In genomic region chr10:80356001-80356682, GRCm38 (mm10) we compare ENCODE assay signal across 9 mouse cellular contexts. TPM values are rescaled to one million over a fixed set of nuclear protein-coding genes. Genes with fewer than 3 reads are reported as not detected.
A peak's percentile ranks its signal among the peaks of the same experiment; 100 is the strongest.
DNase-seq lines count a peak whose midpoint lies in the region; ATAC-seq and TF ChIP-seq lines count a peak whose summit lies in the region.
"Had no signal": no experiment of that assay in that cellular context is flagged by ENCODE, and none has a peak within 500 bp of the region (broad histone marks: within the 10 kb centered on the region; RNA-seq: fewer than 3 reads in every experiment).

Gene Plk5 (plus strand): TSS chr10:80356459.

- TF ChIP-seq EP300 in heart, adult 2 months (IDR thresholded peaks at IDR 0.05; ENCODE audit: insufficient read depth, low read depth, low read length): no peak

- no peak for TF ChIP-seq CTCF in heart, adult 2 months (IDR thresholded peaks at IDR 0.05)

- no peaks in the 10 kb centered on the region for H3K9me3 ChIP-seq in heart, embryonic 10.5 days
- H3K9me3 ChIP-seq in neural tube, embryonic 11.5 days (ENCODE audit: control insufficient read depth, low read length): no peaks in the 10 kb centered on the region
- H3K9me3 ChIP-seq in intestine, embryonic 15.5 days: no peaks in the 10 kb centered on the region
- H3K9me3 ChIP-seq in stomach, embryonic 16.5 days (replicated peaks; ENCODE audit: control insufficient read depth, low read length): no peaks in the 10 kb centered on the region

- 2% methylated on average over 52 of the region's 53 CpGs for WGBS in heart, embryonic 10.5 days
- 2% methylated on average over 53 of the region's 53 CpGs for WGBS in heart, adult 2 months
- under 1% methylated on average over 51 of the region's 53 CpGs for WGBS in neural tube, embryonic 11.5 days
- WGBS in intestine, embryonic 15.5 days: 1% methylated on average over 53 of the region's 53 CpGs
- 2% methylated on average over 52 of the region's 53 CpGs for WGBS in stomach, embryonic 16.5 days

- no peak for ATAC-seq in neural tube, embryonic 11.5 days (ENCODE audit: insufficient read depth, low FRiP score, low TSS enrichment)
- ATAC-seq in intestine, embryonic 15.5 days: no peak
- no peak for ATAC-seq in stomach, embryonic 16.5 days (ENCODE audit: insufficient read depth, low FRiP score)

- no peaks in the 10 kb centered on the region for H3K36me3 ChIP-seq in heart, embryonic 10.5 days
- no peaks in the 10 kb centered on the region for H3K36me3 ChIP-seq in heart, adult 2 months (ENCODE audit: control insufficient read depth, insufficient read depth, low read length)
- H3K36me3 ChIP-seq in neural tube, embryonic 11.5 days (ENCODE audit: control insufficient read depth, insufficient read depth, low read length): no peaks in the 10 kb centered on the region
- H3K36me3 ChIP-seq in intestine, embryonic 15.5 days: no peaks in the 10 kb centered on the region
- H3K36me3 ChIP-seq in stomach, embryonic 16.5 days (ENCODE audit: control insufficient read depth, insufficient read depth, low read length): no peaks in the 10 kb centered on the region

- peak within 1 kb of the TSS; percentile 49 for H3K4me3 ChIP-seq in heart, embryonic 10.5 days
- H3K4me3 ChIP-seq in heart, adult 2 months: no peak within 1 kb of the TSS
- peak within 1 kb of the TSS; percentile 13; the same call in 1 of the 2 replicates for H3K4me3 ChIP-seq in neural tube, embryonic 11.5 days (ENCODE audit: low read depth, low read length)
- peak within 1 kb of the TSS; percentile 28 for H3K4me3 ChIP-seq in intestine, embryonic 15.5 days (replicated peaks)
- H3K4me3 ChIP-seq in stomach, embryonic 16.5 days (replicated peaks; ENCODE audit: low read length): peak within 1 kb of the TSS; percentile 21

- peak within 1 kb of the TSS; percentile 24 for H3K4me2 ChIP-seq in neural tube, embryonic 11.5 days (ENCODE audit: low read depth)
- H3K4me2 ChIP-seq in intestine, embryonic 15.5 days (replicated peaks): peak within 1 kb of the TSS; percentile 53
- H3K4me2 ChIP-seq in stomach, embryonic 16.5 days (ENCODE audit: low read depth, low read length): peak within 1 kb of the TSS; percentile 49

- H3K9ac ChIP-seq in heart, adult 2 months (ENCODE audit: low read depth, low read length): no peak within 1 kb of the TSS
- no peak within 1 kb of the TSS; the same call in 1 of the 2 replicates for H3K9ac ChIP-seq in neural tube, embryonic 11.5 days (ENCODE audit: low read length)
- peak within 1 kb of the TSS; percentile 17; the same call in 1 of the 2 replicates for H3K9ac ChIP-seq in intestine, embryonic 15.5 days
- H3K9ac ChIP-seq in stomach, embryonic 16.5 days (ENCODE audit: low read length): 0 out of 2 replicates have a peak within 1 kb of the TSS, but pooled peaks have one; percentile 7

- H3K4me1 ChIP-seq in heart, embryonic 10.5 days: peaks cover 28% of the 10 kb centered on the region
- no peaks in the 10 kb centered on the region for H3K4me1 ChIP-seq in heart, adult 2 months (ENCODE audit: control insufficient read depth, insufficient read depth, low read length)
- H3K4me1 ChIP-seq in neural tube, embryonic 11.5 days (ENCODE audit: control insufficient read depth, insufficient read depth, low read length): 0 out of 2 replicates have a peak, but pooled peaks cover 3% of the 10 kb centered on the region
- peaks cover 22% of the 10 kb centered on the region for H3K4me1 ChIP-seq in intestine, embryonic 15.5 days (replicated peaks)
- peaks cover 22% of the 10 kb centered on the region for H3K4me1 ChIP-seq in stomach, embryonic 16.5 days (ENCODE audit: control insufficient read depth, insufficient read depth, low read length)

- no peak within 1 kb of the TSS for H3K27ac ChIP-seq in heart, embryonic 10.5 days
- H3K27ac ChIP-seq in heart, adult 2 months: no peak within 1 kb of the TSS
- no peak within 1 kb of the TSS for H3K27ac ChIP-seq in neural tube, embryonic 11.5 days (ENCODE audit: low read depth, low read length)
- H3K27ac ChIP-seq in intestine, embryonic 15.5 days: no peak within 1 kb of the TSS
- H3K27ac ChIP-seq in stomach, embryonic 16.5 days (ENCODE audit: low read length): no peak within 1 kb of the TSS

- intact Hi-C loops in heart, adult 2 months (cut with DNase I): no loop called here

- H3K79me2 ChIP-seq in heart, adult 2 months (replicated peaks; ENCODE audit: control insufficient read depth, insufficient read depth, low read length): no peaks in the 10 kb centered on the region

- H3K27me3 ChIP-seq in heart, embryonic 10.5 days (ENCODE audit: insufficient read depth, poor library complexity, severe bottlenecking): peaks cover 99% of the 10 kb centered on the region
- H3K27me3 ChIP-seq in heart, adult 2 months (ENCODE audit: control insufficient read depth, insufficient read depth, low read length): peaks cover 17% of the 10 kb centered on the region
- peaks cover 76% of the 10 kb centered on the region for H3K27me3 ChIP-seq in neural tube, embryonic 11.5 days (ENCODE audit: control insufficient read depth, insufficient read depth, low read length)
- peaks cover 70% of the 10 kb centered on the region for H3K27me3 ChIP-seq in intestine, embryonic 15.5 days (replicated peaks)
- peaks cover 57% of the 10 kb centered on the region for H3K27me3 ChIP-seq in stomach, embryonic 16.5 days (ENCODE audit: control insufficient read depth, insufficient read depth, low read length)

- TF ChIP-seq POLR2A in heart, adult 2 months (IDR thresholded peaks at IDR 0.05; ENCODE audit: insufficient read depth, low read depth, low read length): no peak

- no peak for DNase-seq in heart, embryonic 10.5 days (ENCODE audit: low spot score)
- no peak for DNase-seq in heart, adult 2 months
- no peak for DNase-seq in neural tube, embryonic 11.5 days (ENCODE audit: low spot score)
- no peak for DNase-seq in neural tube, embryonic 10.5 days (ENCODE audit: extremely low spot score, low spot score)
- no peak for DNase-seq in embryo, embryonic 10.5 days (ENCODE audit: low spot score)
- DNase-seq in kidney, postnatal 10 days: no peak

RNA-seq across cellular contexts. Expression of gene Plk5, which starts in this region (rescaled TPM):
- 0.16 TPM in 1 of 2 replicates, not detected in the other for polyA plus RNA-seq in heart, embryonic 10.5 days (2016; fragmentation: Nextera tagmentation; extraction: Ambion mirVana)
- total RNA-seq in heart, adult 2 months (2021): under 1 TPM; 0.50 to 0.63 TPM
- 2.0 and 2.7 TPM in 2 replicates for polyA plus RNA-seq in heart, adult 2 months (2012; rRNA removed)
- 0.17 TPM in 1 of 2 replicates, not detected in the other for polyA plus RNA-seq in neural tube, embryonic 11.5 days (2014; fragmentation: Nextera tagmentation; extraction: Ambion mirVana)
- polyA plus RNA-seq in intestine, embryonic 15.5 days (2015; fragmentation: Nextera tagmentation; extraction: Ambion mirVana): 0.32 and 0.63 TPM in 2 replicates
- 0.14 and 0.61 TPM in 2 replicates for polyA plus RNA-seq in stomach, embryonic 16.5 days (2015; fragmentation: Nextera tagmentation; extraction: Ambion mirVana)
- polyA plus RNA-seq: C2C12 had no signal

Comparison
In these comparisons a context has a peak if more than half of its experiments do, and no peak if none do; other contexts are left out.
1. H3K9ac ChIP-seq: peak in intestine, embryonic 15.5 days (single experiment) and stomach, embryonic 16.5 days (single experiment); none in heart, adult 2 months (single experiment) and neural tube, embryonic 11.5 days (single experiment).
2. Peak in every context shown above with its lines, with median percentiles within 50 percentile points of each other: H3K4me2 ChIP-seq.